Mouse (Mus musculus): ENCODE data around the gene Mad1l1.

The Mad1l1 gene

DNA sequence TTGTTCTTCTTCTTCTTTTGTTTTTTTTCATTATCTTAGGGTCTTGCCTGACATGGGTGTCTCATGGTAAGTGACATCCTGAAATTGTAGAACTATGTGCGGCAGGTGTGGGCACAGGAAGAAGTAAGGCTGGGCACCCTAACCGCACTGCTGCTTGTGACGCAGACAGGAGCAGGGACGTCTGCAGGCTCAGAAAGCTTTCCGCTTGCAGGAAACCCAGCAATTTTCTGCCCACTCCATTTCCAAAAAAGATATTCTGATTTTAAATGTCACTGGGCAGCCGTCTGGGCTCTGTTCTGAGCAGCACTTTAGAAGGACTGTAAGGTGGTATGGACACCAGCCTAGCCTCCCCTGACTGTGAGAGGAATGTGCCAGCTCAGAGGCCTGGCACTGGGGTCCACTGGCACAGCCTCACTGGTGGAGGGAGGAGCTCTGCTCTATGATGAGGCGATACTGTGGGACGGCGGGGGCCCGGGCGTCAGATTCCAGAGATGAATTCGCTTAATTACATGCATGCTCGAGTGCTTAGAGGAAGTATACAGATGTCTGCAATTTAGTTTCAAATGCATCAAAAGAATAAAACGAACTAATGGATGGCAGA lies 219.8 kb downstream of the Mad1l1 start:
- no peak for DNase-seq (ENCODE audit: extremely low spot score)

DNA sequence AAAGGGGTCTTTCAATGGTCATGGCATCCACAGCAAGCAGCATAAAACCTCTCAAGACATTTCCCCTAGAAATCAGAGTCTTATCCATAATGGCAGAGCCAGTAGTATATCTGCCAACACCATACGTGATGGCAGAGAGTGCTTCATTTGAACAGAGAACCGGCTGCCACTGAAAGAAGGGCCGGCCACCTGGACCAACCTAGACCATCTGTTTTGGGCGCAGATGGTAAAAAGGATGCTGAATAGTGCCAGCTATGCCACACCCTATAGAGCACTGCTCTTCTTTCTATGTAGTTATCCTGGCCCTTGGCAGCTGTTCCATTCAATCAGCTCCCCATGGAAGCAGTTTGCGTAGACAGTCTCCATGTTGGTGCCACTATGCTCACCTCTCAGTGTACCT lies 222.6 kb downstream of the Mad1l1 start:
- DNase-seq (ENCODE audit: extremely low spot score) = no peak

DNA sequence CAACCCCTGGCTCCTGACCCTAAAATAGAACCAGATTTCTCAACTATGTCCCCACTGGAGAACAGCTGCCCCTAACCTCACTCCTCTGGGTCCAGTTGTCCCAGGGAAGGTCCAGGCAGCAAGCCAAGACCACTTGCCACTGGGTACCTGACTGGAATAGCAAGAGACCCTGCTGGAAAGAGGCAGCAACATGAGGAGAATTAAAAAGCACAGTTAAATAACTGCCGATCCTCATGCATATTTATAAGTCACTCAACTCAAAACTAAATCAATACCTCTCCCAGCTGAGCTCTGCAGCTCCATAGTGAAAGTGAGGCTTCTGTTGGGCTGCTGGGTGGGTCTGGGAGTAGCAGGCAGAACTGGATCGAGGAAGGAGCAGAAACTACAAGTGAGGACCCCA lies 226.1 kb downstream of the Mad1l1 start:
- DNase-seq (ENCODE audit: extremely low spot score) = no peak

DNA sequence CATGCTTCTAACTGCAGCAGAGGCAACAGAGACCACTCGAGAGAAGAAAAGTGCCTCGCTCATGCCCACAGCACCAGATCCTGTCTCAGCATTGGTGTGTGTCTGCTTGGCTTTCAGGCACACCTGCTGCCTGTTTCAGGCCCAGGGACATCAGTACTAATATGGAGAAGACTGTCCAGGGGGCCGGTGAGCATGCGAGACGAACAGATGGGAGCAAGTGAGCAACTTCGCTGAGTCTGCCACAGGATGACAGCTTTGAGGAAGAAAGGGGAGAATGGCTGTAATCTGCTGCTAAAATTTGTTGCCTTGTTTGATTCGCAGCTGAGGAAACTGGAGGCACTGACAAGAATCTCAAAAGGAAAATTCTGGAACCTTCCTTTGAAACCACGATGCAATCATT lies 227.9 kb downstream of the Mad1l1 start:
- no peak for DNase-seq (ENCODE audit: extremely low spot score)

DNA sequence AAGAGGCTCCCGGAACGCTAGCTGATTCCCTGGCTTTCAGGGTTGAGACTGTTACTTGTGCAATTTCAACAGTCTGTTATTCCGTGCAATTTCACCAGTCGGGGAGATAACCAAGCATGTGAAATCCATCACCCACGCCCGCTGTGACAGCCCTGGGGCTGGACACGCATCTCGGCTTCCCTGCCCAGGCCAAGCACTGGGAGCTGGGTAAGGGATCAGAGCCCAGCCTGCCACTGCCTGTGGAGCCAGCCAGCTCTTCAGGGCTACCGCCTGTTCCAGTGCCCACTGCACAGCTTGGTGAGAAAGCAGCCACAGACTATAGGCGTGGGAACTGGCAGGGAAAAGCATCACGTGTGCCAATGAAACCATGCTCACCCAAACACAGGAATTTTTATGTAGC lies 229.8 kb downstream of the Mad1l1 start:
- no peak for DNase-seq (ENCODE audit: extremely low spot score)

GRCm38 (mm10) chr5:140089263-140089662 lies 232.1 kb downstream of the Mad1l1 start:
- no peak for DNase-seq (ENCODE audit: extremely low spot score)

DNA sequence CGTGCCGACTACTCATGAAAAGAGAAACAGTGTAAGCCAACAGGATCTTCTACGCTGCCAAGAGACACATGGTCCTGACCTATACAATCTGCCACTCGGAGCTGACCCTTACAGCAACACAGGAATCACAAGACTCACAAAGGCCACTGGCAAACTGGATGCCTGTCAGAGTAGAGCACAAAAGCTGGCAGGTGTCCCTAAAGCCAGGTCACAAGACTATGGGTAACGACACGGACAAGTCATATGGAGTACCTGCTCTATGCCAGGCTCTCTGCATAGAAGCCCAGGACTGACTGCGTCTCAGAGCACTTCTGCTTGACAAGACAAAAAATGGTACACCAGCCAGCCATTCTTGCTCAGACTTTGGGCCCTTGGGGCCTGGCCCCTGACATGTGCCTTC lies 234.1 kb downstream of the Mad1l1 start:
- DNase-seq (ENCODE audit: extremely low spot score) = no peak

GRCm38 (mm10) chr5:140084341-140084740 lies 237.0 kb downstream of the Mad1l1 start:
- DNase-seq (ENCODE audit: extremely low spot score) = no peak

DNA sequence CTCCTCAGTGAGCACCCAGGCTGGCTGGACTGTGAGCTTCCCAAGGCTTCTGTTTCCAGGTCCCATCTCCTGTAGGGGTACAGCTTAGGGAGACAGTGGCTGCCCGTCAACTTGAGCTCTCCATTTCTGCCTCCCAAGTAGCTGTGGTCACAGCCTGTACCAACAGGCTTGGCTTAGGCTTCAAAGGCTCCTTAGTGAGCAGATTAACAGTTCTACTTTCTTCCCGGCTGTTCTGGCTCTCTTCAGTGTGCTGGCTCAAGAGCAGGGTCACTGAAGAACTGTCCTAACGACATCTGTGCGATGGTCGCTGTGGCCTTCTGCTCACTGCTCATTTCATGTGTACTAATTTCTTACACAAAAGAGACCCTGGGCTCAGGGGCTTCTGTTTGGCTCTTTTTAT lies 237.4 kb downstream of the Mad1l1 start:
- DNase-seq (ENCODE audit: extremely low spot score) = no peak

DNA sequence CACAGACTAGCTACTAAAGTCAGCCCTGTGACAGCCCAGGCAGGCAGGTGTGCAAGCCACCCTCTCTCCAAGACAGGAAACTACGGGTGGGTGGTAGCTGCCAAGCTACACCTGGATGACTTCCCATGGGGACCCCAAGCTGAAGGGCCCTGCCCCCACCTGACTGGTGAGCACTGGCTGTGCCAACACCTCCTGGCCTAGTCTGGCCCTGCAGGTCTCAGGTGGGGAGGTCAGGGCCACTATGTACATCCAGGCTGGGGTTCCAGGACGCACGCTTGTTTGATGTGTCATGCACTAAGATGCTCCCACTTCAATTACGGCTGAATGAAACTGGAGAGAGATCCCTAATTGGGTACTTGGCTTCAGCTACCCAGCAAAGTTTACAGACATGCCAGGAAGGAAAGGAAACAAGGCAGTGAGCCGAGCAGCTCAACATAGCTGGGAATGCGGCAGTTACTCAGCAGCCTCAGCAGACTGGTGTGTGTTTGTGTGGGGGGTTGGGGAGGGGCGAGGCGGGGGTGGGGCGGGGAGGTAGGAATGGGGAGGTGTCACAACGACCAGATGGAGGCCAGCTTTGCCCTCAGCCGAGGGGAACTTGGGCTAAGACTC lies 239.0 kb downstream of the Mad1l1 start:
- DNase-seq (ENCODE audit: extremely low spot score) = no peak

DNA sequence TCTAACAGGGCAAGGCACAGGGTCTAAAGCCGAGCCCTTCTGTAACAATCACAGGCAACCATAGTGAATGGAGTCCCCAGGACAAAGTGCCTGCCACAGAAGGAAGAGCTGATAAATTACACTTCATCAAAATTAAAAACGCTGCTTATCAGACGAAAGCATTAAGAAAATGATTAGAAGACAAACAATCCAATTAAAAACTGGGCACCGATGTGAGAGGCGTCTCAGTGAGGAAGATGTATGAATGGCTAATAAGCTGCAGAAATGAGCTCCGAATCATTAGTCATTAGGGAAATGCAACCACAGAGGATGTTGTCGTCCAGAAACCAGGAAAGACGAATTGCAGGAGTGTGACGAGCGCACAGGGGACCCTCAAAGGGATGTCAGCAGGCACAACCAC lies 240.3 kb downstream of the Mad1l1 start:
- DNase-seq (ENCODE audit: extremely low spot score) = no peak

- DNase-seq (ENCODE audit: extremely low spot score) = no peak
These were observed 241.8 kb downstream of the Mad1l1 start for GRCm38 (mm10) chr5:140079511-140079910.

GRCm38 (mm10) chr5:140078406-140078805 lies 242.9 kb downstream of the Mad1l1 start:
- no peak for DNase-seq (ENCODE audit: extremely low spot score)

DNA sequence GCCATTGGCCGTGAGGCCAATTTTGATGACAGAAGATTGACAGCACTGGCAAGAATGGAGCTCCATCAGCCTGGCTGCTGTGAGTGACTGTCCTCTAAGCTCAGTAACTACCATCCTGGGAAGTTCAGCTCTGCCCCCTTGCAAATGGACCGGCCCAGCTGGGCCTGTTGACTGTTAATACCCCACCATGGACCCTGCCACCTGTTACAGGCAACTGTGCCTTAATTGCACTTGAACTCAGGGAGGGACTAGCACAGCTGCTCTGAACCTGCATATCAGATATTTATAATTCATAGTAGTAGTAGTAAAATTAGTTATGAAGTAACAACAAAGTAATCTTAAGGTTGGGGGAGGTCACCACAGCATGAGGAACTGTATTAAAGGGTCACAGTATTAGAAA lies 244.9 kb downstream of the Mad1l1 start:
- DNase-seq (ENCODE audit: extremely low spot score) = no peak

- DNase-seq (ENCODE audit: extremely low spot score) = no peak
These were observed 247.7 kb downstream of the Mad1l1 start for GRCm38 (mm10) chr5:140073671-140074116.

DNA sequence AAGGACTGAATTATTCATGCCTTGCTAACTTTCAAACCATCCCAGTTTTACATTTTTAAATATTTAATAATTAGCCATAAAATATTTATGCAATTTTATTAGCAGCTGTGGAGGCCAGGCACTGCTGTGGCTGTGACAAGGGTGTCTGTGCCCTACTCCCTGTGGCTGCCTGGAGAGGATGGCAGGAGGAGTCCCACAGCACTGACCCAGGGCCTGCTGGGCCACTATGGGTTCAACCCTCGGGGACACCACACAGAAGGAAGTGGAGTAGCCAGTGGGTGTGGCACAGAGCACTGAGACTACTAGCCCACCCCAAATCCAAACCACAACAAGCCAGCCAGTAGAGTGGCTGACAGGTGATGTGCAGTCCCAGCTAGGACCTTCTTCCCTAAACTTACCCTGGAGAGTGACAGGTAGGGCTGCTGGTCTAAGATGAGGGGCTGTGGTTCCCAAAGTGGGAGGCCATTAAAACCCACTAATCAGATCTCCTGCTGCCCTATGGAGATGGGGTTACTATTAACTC lies 248.1 kb downstream of the Mad1l1 start:
- DNase-seq (ENCODE audit: extremely low spot score) = no peak

DNA sequence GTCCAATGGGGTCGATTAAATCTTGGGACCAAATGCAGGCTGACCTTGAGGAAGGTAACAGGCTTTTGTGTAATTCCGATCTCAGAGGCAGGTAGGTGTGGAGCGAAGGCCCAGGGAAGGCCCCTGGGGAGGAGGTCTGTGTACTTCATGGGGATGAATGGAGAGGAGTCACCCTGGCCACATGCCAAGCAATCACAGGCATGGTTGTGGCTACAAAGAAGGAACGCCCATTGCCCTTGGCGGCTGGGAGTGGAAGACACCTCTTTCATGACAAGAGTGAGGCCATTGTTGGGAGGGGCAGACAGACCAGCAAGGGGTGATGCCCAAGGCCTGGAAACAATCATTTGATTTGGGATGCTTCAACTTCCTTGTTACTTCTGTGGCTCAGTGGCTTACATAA lies 252.8 kb downstream of the Mad1l1 start:
- DNase-seq (ENCODE audit: extremely low spot score) = no peak

GRCm38 (mm10) chr5:140068051-140068450 lies 253.3 kb downstream of the Mad1l1 start:
- DNase-seq (ENCODE audit: extremely low spot score) = no peak

DNA sequence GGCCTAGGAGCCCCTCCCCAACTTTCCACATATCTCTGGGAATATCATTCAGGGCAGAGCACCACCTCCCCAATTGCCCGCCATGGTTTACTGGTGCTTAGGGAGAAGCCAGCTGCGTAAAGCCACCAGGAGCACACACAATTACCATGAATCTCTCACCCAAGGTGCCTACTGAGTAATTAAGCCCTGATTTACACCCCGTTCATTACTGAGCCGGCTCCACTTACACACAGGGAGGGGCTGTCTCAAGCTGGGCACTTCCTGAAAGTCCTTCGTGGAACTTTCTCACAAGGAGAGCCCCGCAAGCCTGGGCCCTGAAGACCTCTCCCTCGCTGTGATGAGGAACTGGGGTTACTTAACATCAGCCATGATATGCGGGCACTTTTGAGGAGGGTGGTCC lies 254.6 kb downstream of the Mad1l1 start:
- DNase-seq (ENCODE audit: extremely low spot score) = no peak

DNA sequence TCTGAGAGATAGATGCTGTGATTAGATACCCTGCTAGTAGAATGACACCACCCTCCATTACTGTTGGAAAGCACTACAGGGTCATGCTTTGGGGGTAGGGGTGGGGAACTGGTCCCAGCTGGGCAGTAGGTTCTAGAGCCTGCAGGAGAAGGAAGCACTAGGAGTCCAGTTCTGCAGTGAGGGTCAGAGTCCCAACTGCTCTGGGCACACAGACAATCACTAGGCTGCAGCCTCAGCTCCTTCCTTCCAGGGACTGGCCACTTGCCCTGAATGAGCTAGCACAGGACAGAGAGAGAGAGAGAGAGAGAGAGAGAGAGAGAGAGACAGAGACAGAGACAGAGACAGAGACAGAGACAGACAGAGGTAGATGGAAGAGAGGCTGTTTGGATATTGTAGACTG lies 255.1 kb downstream of the Mad1l1 start:
- DNase-seq (ENCODE audit: extremely low spot score) = no peak

DNA sequence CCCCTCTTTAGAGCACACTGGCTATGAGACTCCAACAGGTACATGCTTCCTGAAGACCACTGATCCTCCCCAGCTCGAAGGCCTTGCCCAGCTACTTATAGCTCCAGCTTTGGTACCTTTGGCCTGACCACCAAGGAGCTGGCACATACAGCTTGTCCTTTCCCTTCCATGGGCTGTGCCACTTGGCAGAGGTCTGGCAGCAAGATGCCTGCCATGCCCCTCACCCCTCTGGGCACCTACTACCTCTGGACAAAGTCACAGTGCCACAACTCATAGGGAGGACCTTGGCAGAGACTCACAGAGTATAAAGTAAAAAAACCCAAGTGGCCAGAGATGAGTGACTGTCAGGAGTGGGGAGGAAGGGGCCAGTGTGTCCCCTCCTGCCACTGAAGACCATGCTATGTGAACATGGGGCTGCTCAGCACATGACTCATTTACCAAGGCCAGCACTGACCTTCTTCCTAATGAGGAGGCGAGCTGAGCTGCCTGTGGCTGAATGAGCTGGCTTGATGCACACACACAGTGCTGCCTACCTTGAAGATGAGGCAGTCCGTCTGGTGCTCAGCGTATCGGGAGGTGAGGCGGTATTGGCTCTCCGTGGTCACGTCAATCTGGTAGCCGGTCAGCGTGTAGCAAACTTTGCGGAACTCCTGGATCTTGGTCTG lies 255.9 kb downstream of the Mad1l1 start:
- no peak for DNase-seq (ENCODE audit: extremely low spot score)

- DNase-seq (ENCODE audit: extremely low spot score) = no peak
These were observed 256.8 kb downstream of the Mad1l1 start for GRCm38 (mm10) chr5:140064521-140064920.

DNA sequence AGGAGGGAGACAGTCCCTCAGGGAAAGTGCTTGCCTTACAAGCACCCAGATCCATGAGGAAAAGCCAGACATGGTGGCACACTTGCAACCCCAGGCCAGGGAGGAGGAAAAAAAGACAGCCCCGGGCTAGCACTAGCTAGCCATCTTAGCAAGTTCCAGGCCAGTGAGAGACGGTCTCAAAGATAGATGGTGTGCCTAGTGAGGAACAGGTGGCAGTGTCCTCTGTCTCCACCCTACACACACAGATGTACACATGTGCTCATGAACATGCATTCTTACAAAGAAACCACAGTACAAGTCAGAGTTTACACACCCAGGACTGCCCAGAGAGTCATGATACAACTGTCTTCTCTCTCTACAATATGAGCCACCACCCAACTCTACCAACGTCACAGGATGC lies 258.5 kb downstream of the Mad1l1 start:
- DNase-seq (ENCODE audit: extremely low spot score) = no peak
